Mouse (Mus musculus): ENCODE results near the gene Nrros. TPM values are rescaled to one million over a fixed set of nuclear protein-coding genes. Genes with fewer than 3 reads are reported as not detected.
"Not testable (repeated sequence)": the region's sequence is repeated elsewhere in the genome, so short reads cannot be mapped to it uniquely, and the experiment has no call there.

The Nrros gene
- total and polyA plus RNA-seq, 3 experiments = 94.5 to 104 (median 101) TPM

DNA sequence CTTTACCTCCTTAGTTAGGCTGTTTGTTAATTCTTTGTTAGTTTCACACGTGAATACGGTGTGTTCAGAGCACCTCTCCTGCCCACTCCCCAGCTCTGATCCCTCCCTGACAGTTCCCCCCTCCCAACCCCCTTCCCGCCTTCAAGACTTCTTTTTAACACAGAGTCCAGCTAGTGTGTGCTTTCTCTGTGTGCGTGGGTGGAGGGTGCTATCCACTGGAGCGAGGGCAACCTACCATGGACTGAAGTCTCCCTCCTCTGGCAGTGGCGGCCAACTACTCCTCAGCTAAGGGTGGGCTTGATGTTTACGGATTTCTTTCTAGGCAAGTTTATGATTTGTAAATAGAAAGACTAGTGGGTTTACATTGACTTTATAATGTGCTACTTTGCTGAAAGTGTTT lies 57.2 kb downstream of the Nrros start:
- DNase-seq (ENCODE audit: low spot score) = no peak
- no peak overlapping the region for H3K4me3 ChIP-seq (ENCODE audit: low read depth, low read length)
- no peaks in the 10 kb centered on the region for H3K27me3 ChIP-seq (ENCODE audit: insufficient read depth, low read length)
- H3K9me3 ChIP-seq (replicated peaks) = no peaks in the 10 kb centered on the region; the same call in 1 of the 2 replicates
- peaks cover 8% of the 10 kb centered on the region for H3K4me1 ChIP-seq (ENCODE audit: insufficient read depth, low read depth, low read length)
- peaks cover 34% of the 10 kb centered on the region for H3K36me3 ChIP-seq (replicated peaks)
- no peak for ATAC-seq (ENCODE audit: extremely low read depth, insufficient number of reproducible peaks, low FRiP score, poor library complexity, severe bottlenecking)
- TF ChIP-seq TAL1 (conservative IDR thresholded peaks at IDR 0.05; ENCODE audit: low read depth, low read length) = no peak
- TF ChIP-seq POLR2AphosphoS5 (IDR thresholded peaks at IDR 0.05; ENCODE audit: insufficient replicate concordance, low read depth, low read length) = no peak
- no peak for TF ChIP-seq CTCF (IDR thresholded peaks at IDR 0.05; ENCODE audit: low read depth, low read length)
- no peak for TF ChIP-seq GATA2 (IDR thresholded peaks at IDR 0.05; ENCODE audit: borderline replicate concordance, low read depth, low read length)
- no peak for TF ChIP-seq GATA1 (IDR thresholded peaks at IDR 0.05; ENCODE audit: borderline replicate concordance, low read length)

GRCm38 (mm10) chr16:32107342-32108045 lies 57.9 kb downstream of the Nrros start:
- Histone ChIP-seq H3K36me3 (replicated peaks) (peaks cover 35% of the 10 kb centered on the region), H3K9me3 (replicated peaks) (no peaks in the 10 kb centered on the region; the same call in 1 of the 2 replicates), H3K4me3 (ENCODE audit: low read depth, low read length) (no peak overlapping the region), H3K27me3 (ENCODE audit: insufficient read depth, low read length) (no peaks in the 10 kb centered on the region), H3K4me1 (ENCODE audit: insufficient read depth, low read depth, low read length) (peaks cover 2% of the 10 kb centered on the region; the same call in 1 of the 2 replicates)
- ATAC-seq (ENCODE audit: extremely low read depth, insufficient number of reproducible peaks, low FRiP score, poor library complexity, severe bottlenecking) = no peak
- DNase-seq (ENCODE audit: low spot score) = no peak
- TF ChIP-seq GATA2 (IDR thresholded peaks at IDR 0.05; ENCODE audit: borderline replicate concordance, low read depth, low read length) (no peak), POLR2AphosphoS5 (IDR thresholded peaks at IDR 0.05; ENCODE audit: insufficient replicate concordance, low read depth, low read length) (no peak), TAL1 (conservative IDR thresholded peaks at IDR 0.05; ENCODE audit: low read depth, low read length) (no peak), GATA1 (IDR thresholded peaks at IDR 0.05; ENCODE audit: borderline replicate concordance, low read length) (no peak), CTCF (IDR thresholded peaks at IDR 0.05; ENCODE audit: low read depth, low read length) (no peak)

- no peak for TF ChIP-seq GATA1 (IDR thresholded peaks at IDR 0.05; ENCODE audit: borderline replicate concordance, low read length)
- no peak for TF ChIP-seq CTCF (IDR thresholded peaks at IDR 0.05; ENCODE audit: low read depth, low read length)
- TF ChIP-seq GATA2 (IDR thresholded peaks at IDR 0.05; ENCODE audit: borderline replicate concordance, low read depth, low read length) = no peak
- TF ChIP-seq TAL1 (conservative IDR thresholded peaks at IDR 0.05; ENCODE audit: low read depth, low read length) = no peak
- TF ChIP-seq POLR2AphosphoS5 (IDR thresholded peaks at IDR 0.05; ENCODE audit: insufficient replicate concordance, low read depth, low read length) = no peak
- Histone ChIP-seq H3K4me3 (ENCODE audit: low read depth, low read length) (no peak overlapping the region), H3K36me3 (replicated peaks) (peaks cover 45% of the 10 kb centered on the region), H3K27me3 (ENCODE audit: insufficient read depth, low read length) (no peaks in the 10 kb centered on the region), H3K4me1 (ENCODE audit: insufficient read depth, low read depth, low read length) (peaks cover 1% of the 10 kb centered on the region; the same call in 1 of the 2 replicates), H3K9me3 (replicated peaks) (no peaks in the 10 kb centered on the region; the same call in 1 of the 2 replicates)
- no peak for ATAC-seq (ENCODE audit: extremely low read depth, insufficient number of reproducible peaks, low FRiP score, poor library complexity, severe bottlenecking)
- DNase-seq (ENCODE audit: low spot score) = no peak
Observed at GRCm38 (mm10) chr16:32105698-32106097, 59.7 kb downstream of the Nrros start.

DNA sequence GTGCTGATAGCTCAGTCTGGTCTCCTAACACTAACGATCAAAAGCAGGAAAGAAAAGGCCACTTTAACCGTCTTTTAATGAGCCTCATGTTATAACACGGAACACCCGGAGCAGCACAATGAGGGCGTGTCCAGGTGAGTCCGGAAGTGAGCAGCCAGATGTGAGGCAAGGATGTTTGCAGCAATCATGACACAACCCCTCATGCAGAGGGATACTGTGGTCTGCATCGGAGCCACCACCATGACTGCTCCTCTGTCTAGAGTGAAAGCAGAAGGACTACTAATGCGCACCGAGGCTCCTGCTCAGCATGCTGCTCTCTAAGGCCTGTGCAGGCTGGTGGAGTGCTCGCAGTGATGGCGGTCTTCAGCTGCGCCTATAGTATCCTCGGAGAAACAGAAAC lies 63.1 kb downstream of the Nrros start:
- Histone ChIP-seq H3K4me1 (ENCODE audit: insufficient read depth, low read depth, low read length) (peaks cover 20% of the 10 kb centered on the region), H3K27me3 (ENCODE audit: insufficient read depth, low read length) (no peaks in the 10 kb centered on the region), H3K9me3 (replicated peaks) (no peaks in the 10 kb centered on the region; the same call in 1 of the 2 replicates), H3K36me3 (replicated peaks) (peaks cover 34% of the 10 kb centered on the region), H3K4me3 (ENCODE audit: low read depth, low read length) (no peak overlapping the region)
- TF ChIP-seq POLR2AphosphoS5 (IDR thresholded peaks at IDR 0.05; ENCODE audit: insufficient replicate concordance, low read depth, low read length) = no peak
- TF ChIP-seq CTCF (IDR thresholded peaks at IDR 0.05; ENCODE audit: low read depth, low read length) = no peak
- TF ChIP-seq TAL1 (conservative IDR thresholded peaks at IDR 0.05; ENCODE audit: low read depth, low read length) = no peak
- no peak for TF ChIP-seq GATA2 (IDR thresholded peaks at IDR 0.05; ENCODE audit: borderline replicate concordance, low read depth, low read length)
- TF ChIP-seq GATA1 (IDR thresholded peaks at IDR 0.05; ENCODE audit: borderline replicate concordance, low read length) = no peak
- DNase-seq (ENCODE audit: low spot score) = no peak
- ATAC-seq (ENCODE audit: extremely low read depth, insufficient number of reproducible peaks, low FRiP score, poor library complexity, severe bottlenecking) = no peak

- H3K27me3 ChIP-seq (ENCODE audit: insufficient read depth, low read length) = no peaks in the 10 kb centered on the region
- ATAC-seq (ENCODE audit: extremely low read depth, insufficient number of reproducible peaks, low FRiP score, poor library complexity, severe bottlenecking) = peak; percentile 49
- H3K4me3 ChIP-seq (ENCODE audit: low read depth, low read length) = peak within 1 kb of the TSS; percentile 96
- DNase-seq (ENCODE audit: low spot score) = peak; percentile 82
- peaks cover 20% of the 10 kb centered on the region for H3K4me1 ChIP-seq (ENCODE audit: insufficient read depth, low read depth, low read length)
- no peak for TF ChIP-seq CTCF (IDR thresholded peaks at IDR 0.05; ENCODE audit: low read depth, low read length)
- TF ChIP-seq TAL1 (conservative IDR thresholded peaks at IDR 0.05; ENCODE audit: low read depth, low read length) = no peak
- TF ChIP-seq GATA2 (IDR thresholded peaks at IDR 0.05; ENCODE audit: borderline replicate concordance, low read depth, low read length) = no peak
- no peaks in the 10 kb centered on the region for H3K9me3 ChIP-seq (replicated peaks)
- peaks cover 29% of the 10 kb centered on the region for H3K36me3 ChIP-seq (replicated peaks)
Observed at GRCm38 (mm10) chr16:32099638-32100150, 65.7 kb downstream of the Nrros start, which contains the start of the genes Pigx and Cep19. Pigx (minus strand) TSS chr16:32099740. Cep19 (plus strand) TSS chr16:32099800.

GRCm38 (mm10) chr16:32098897-32099637 lies 66.3 kb downstream of the Nrros start:
- H3K36me3 ChIP-seq (replicated peaks) = peaks cover 31% of the 10 kb centered on the region
- H3K4me3 ChIP-seq (ENCODE audit: low read depth, low read length) = peak overlapping the region; percentile 96
- H3K9me3 ChIP-seq (replicated peaks) = no peaks in the 10 kb centered on the region
- no peaks in the 10 kb centered on the region for H3K27me3 ChIP-seq (ENCODE audit: insufficient read depth, low read length)
- H3K4me1 ChIP-seq (ENCODE audit: insufficient read depth, low read depth, low read length) = peaks cover 20% of the 10 kb centered on the region
- DNase-seq (ENCODE audit: low spot score) = no peak
- no peak for TF ChIP-seq POLR2AphosphoS5 (IDR thresholded peaks at IDR 0.05; ENCODE audit: insufficient replicate concordance, low read depth, low read length)
- TF ChIP-seq CTCF (IDR thresholded peaks at IDR 0.05; ENCODE audit: low read depth, low read length) = no peak
- no peak for TF ChIP-seq GATA2 (IDR thresholded peaks at IDR 0.05; ENCODE audit: borderline replicate concordance, low read depth, low read length)
- TF ChIP-seq GATA1 (IDR thresholded peaks at IDR 0.05; ENCODE audit: borderline replicate concordance, low read length) = no peak
- TF ChIP-seq TAL1 (conservative IDR thresholded peaks at IDR 0.05; ENCODE audit: low read depth, low read length) = no peak
- no peak for ATAC-seq (ENCODE audit: extremely low read depth, insufficient number of reproducible peaks, low FRiP score, poor library complexity, severe bottlenecking)

DNA sequence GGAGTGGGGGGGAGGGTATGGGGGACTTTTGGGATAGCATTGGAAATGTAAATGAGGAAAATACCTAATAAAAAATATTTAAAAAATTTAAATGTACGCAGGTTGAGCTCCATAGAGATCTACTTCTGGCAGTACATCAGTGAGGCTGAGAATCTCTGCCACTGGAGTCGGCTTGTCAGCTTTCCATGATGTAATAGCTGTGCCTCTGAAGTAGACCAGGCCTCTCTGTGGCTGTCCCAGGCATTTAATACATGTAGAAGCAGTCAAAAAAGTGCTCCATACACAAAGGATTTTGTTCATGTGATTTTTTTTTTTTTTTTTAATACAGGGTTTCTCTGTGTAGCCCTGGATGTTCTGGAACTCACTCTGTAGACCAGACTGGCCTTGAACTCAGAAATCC lies 67.6 kb downstream of the Nrros start:
- not testable (repeated sequence) for DNase-seq (ENCODE audit: low spot score); H3K9me3 ChIP-seq (replicated peaks); H3K4me3 ChIP-seq (ENCODE audit: low read depth, low read length); ATAC-seq (ENCODE audit: extremely low read depth, insufficient number of reproducible peaks, low FRiP score, poor library complexity, severe bottlenecking); H3K27me3 ChIP-seq (ENCODE audit: insufficient read depth, low read length)
- Histone ChIP-seq H3K4me1 (ENCODE audit: insufficient read depth, low read depth, low read length) (peaks cover 20% of the 10 kb centered on the region), H3K36me3 (replicated peaks) (peaks cover 25% of the 10 kb centered on the region)
